Mouse (Mus musculus): Measurements from ENCODE around the gene Wwox.
A peak's percentile ranks its signal among the peaks of the same experiment; 100 is the strongest.

Wwox gene

GRCm38 (mm10) chr8:114541132-114541531 lies 101.7 kb downstream of the Wwox start:
- peak; percentile 66 for DNase-seq (ENCODE audit: low read depth)

GRCm38 (mm10) chr8:114548360-114548759 lies 108.9 kb downstream of the Wwox start:
- no peak for DNase-seq (ENCODE audit: low read depth)

- DNase-seq (ENCODE audit: low read depth), result no peak
Measured at GRCm38 (mm10) chr8:114548837-114549236, 109.4 kb downstream of the Wwox start.

GRCm38 (mm10) chr8:114550029-114550428 lies 110.6 kb downstream of the Wwox start:
- no peak for DNase-seq (ENCODE audit: low read depth)

- no peak for DNase-seq (ENCODE audit: low read depth)
Measured at GRCm38 (mm10) chr8:114552606-114553005, 113.2 kb downstream of the Wwox start.

- peak; percentile 8 for DNase-seq (ENCODE audit: low read depth)
Measured at GRCm38 (mm10) chr8:114554966-114555365, 115.5 kb downstream of the Wwox start.

GRCm38 (mm10) chr8:114555491-114556202 lies 116.2 kb downstream of the Wwox start:
- no peak for DNase-seq (ENCODE audit: low read depth)

- no peak for DNase-seq (ENCODE audit: low read depth)
Measured at GRCm38 (mm10) chr8:114561191-114561590, 121.7 kb downstream of the Wwox start.

- DNase-seq (ENCODE audit: low read depth), result no peak
Measured at GRCm38 (mm10) chr8:114562486-114562885, 123.0 kb downstream of the Wwox start.

- DNase-seq (ENCODE audit: low read depth), result no peak
Measured at GRCm38 (mm10) chr8:114563361-114563760, 123.9 kb downstream of the Wwox start.

- no peak for DNase-seq (ENCODE audit: low read depth)
Measured at GRCm38 (mm10) chr8:114564036-114564435, 124.6 kb downstream of the Wwox start.

GRCm38 (mm10) chr8:114568531-114569166 lies 129.2 kb downstream of the Wwox start:
- no peak for DNase-seq (ENCODE audit: low read depth)

- no peak for DNase-seq (ENCODE audit: low read depth)
Measured at GRCm38 (mm10) chr8:114573014-114573746, 133.7 kb downstream of the Wwox start.

- DNase-seq (ENCODE audit: low read depth), result no peak
Measured at GRCm38 (mm10) chr8:114573747-114574093, 134.3 kb downstream of the Wwox start.

- DNase-seq (ENCODE audit: low read depth), result no peak
Measured at GRCm38 (mm10) chr8:114579292-114579691, 139.8 kb downstream of the Wwox start.

GRCm38 (mm10) chr8:114580684-114581083 lies 141.2 kb downstream of the Wwox start:
- no peak for DNase-seq (ENCODE audit: low read depth)

GRCm38 (mm10) chr8:114590336-114590867 lies 150.9 kb downstream of the Wwox start:
- no peak for DNase-seq (ENCODE audit: low read depth)

- peak; percentile 91 for DNase-seq (ENCODE audit: low read depth)
Measured at GRCm38 (mm10) chr8:114591296-114592280, 152.1 kb downstream of the Wwox start.

- peak; percentile 74 for DNase-seq (ENCODE audit: low read depth)
Measured at GRCm38 (mm10) chr8:114593424-114594157, 154.1 kb downstream of the Wwox start.

- peak; percentile 98 for DNase-seq (ENCODE audit: low read depth)
Measured at GRCm38 (mm10) chr8:114594811-114595210, 155.4 kb downstream of the Wwox start.

- no peak for DNase-seq (ENCODE audit: low read depth)
Measured at GRCm38 (mm10) chr8:114599555-114599954, 160.1 kb downstream of the Wwox start.

Data from 416B (cell line).